Mouse (Mus musculus): ENCODE results near the gene Defb22. TPM values are rescaled to one million over a fixed set of nuclear protein-coding genes. Genes with fewer than 3 reads are reported as not detected.

The Defb22 gene
- polyA plus RNA-seq (2016; fragmentation: Nextera tagmentation; extraction: Ambion mirVana) = not detected in 2 replicates

DNA sequence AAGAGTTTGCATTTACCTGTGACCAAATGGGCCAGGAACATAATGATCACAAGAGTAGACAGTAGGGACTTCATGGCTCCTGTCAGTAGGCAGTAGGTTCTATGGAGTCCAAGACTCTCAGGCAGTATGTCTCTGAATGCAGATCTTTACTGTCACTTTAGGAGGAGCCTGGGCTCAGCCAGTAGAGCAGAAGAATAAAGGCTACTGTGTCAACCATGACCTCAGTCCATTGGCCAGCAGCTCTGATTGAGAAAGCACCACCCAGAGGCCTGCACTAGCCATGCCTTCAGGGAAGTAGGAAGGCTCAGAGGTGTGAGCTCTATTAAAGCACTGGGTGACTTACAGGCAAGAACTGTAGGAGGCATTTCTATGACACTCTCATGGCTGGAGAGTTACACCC lies at the start of gene Defb22:
Defb22 (minus strand) TSS at position 101 of the 400 bp plus-strand sequence.
- H3K4me1 ChIP-seq (replicated peaks) = no peaks in the 10 kb centered on the region
- H3K27me3 ChIP-seq = no peaks in the 10 kb centered on the region
- no peak for ATAC-seq (ENCODE audit: insufficient number of reproducible peaks, insufficient read depth, low FRiP score, low TSS enrichment, low read depth)
- H3K9me3 ChIP-seq = no peaks in the 10 kb centered on the region
- no peak within 1 kb of the TSS for H3K9ac ChIP-seq (replicated peaks)
- no peak within 1 kb of the TSS for H3K4me2 ChIP-seq
- H3K27ac ChIP-seq = no peak within 1 kb of the TSS
- no peaks in the 10 kb centered on the region for H3K36me3 ChIP-seq
- no peak within 1 kb of the TSS for H3K4me3 ChIP-seq (replicated peaks)

DNA sequence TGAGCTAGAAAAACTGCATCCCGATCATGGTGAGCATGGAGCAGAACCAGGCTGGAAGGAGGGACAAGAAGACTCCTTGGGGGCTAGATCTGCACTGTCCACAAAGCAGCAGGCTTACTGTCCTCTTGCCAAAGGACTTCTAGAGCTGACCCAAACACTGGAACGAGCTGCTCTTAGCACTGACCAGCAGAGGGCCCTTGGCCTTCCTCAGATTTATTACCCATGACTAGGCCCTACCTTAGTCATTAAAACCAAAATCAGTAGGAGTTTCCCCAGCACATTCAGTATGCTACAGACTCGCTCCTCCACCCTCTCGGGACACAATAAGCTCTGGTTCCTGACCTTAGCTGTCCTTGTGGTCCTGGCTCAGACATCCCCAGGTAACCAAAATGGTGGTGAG lies 28.0 kb upstream of the Defb22 start, which contains the start of gene Defb28:
Defb28 (plus strand) TSS at position 275 of the 400 bp plus-strand sequence.
- Histone ChIP-seq H3K4me3 (replicated peaks) (no peak within 1 kb of the TSS), H3K27ac (no peak within 1 kb of the TSS), H3K27me3 (no peaks in the 10 kb centered on the region), H3K9ac (replicated peaks) (no peak within 1 kb of the TSS), H3K9me3 (no peaks in the 10 kb centered on the region), H3K4me2 (no peak within 1 kb of the TSS), H3K4me1 (replicated peaks) (no peaks in the 10 kb centered on the region), H3K36me3 (no peaks in the 10 kb centered on the region)
- ATAC-seq (ENCODE audit: insufficient number of reproducible peaks, insufficient read depth, low FRiP score, low TSS enrichment, low read depth) = no peak
- 65% methylated on average over 4 of the region's 4 CpGs for WGBS

DNA sequence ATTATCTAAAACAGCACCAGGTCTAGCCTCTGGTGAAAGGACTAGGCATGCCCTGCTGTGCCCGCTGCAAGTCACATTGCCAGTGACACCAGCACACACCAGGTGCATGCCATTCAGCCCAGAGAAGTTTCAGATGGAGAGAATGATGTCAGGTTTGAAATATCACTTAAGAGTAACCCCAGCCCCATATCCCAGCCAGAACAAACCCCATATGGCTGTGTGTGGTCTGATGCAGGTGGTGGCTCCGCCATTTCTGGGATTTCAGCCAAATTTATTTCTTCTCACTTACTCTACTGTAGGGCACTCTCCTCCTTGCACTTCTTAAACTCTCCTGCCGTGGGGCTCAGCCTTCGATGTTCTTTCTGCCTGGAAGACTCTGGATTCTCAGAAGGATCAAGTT lies 26.1 kb upstream of the Defb22 start:
- no peak overlapping the region for H3K4me3 ChIP-seq (replicated peaks)
- no peak overlapping the region for H3K9ac ChIP-seq (replicated peaks)

DNA sequence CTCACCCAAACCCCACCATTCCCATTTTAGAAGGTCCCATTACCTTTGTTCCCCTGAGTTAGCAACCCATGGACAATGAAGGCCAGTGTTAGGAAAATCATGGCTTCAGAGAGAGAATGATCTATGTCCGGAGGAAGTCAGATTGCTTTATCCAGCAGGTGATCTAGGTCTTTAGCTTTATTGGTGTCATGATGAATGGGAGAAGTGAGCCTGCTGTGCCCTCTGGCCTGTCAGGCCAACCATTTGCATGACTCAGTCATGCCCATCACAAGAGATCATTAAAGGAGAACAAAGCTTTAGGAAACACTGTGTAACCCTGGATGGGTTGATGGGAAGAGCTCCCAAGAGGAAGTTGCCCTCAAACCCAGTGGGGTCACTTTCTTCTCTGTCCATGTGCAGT lies 21.7 kb upstream of the Defb22 start, which contains the start of gene Defb26:
Defb26 (minus strand) TSS at position 101 of the 400 bp plus-strand sequence.
- 88% methylated on average over 1 of the region's 1 CpGs for WGBS
- no peaks in the 10 kb centered on the region for H3K36me3 ChIP-seq
- H3K27me3 ChIP-seq = peaks cover 5% of the 10 kb centered on the region; the same call in 1 of the 2 replicates
- H3K4me3 ChIP-seq (replicated peaks) = no peak within 1 kb of the TSS
- no peaks in the 10 kb centered on the region for H3K9me3 ChIP-seq
- no peak within 1 kb of the TSS for H3K27ac ChIP-seq
- H3K4me1 ChIP-seq (replicated peaks) = no peaks in the 10 kb centered on the region
- H3K4me2 ChIP-seq = no peak within 1 kb of the TSS
- no peak within 1 kb of the TSS for H3K9ac ChIP-seq (replicated peaks)
- ATAC-seq (ENCODE audit: insufficient number of reproducible peaks, insufficient read depth, low FRiP score, low TSS enrichment, low read depth) = no peak

More for the DNA sequence above, 26.1 kb upstream of the Defb22 start:
- Histone ChIP-seq H3K27ac (no peak overlapping the region), H3K9me3 (no peaks in the 10 kb centered on the region), H3K36me3 (no peaks in the 10 kb centered on the region), H3K4me2 (no peak overlapping the region), H3K27me3 (peaks cover 2% of the 10 kb centered on the region; the same call in 1 of the 2 replicates), H3K4me1 (replicated peaks) (no peaks in the 10 kb centered on the region)
- ATAC-seq (ENCODE audit: insufficient number of reproducible peaks, insufficient read depth, low FRiP score, low TSS enrichment, low read depth) = peak; percentile 31; the same call in 1 of the 2 replicates
- WGBS = 67% methylated on average over 4 of the region's 4 CpGs

DNA sequence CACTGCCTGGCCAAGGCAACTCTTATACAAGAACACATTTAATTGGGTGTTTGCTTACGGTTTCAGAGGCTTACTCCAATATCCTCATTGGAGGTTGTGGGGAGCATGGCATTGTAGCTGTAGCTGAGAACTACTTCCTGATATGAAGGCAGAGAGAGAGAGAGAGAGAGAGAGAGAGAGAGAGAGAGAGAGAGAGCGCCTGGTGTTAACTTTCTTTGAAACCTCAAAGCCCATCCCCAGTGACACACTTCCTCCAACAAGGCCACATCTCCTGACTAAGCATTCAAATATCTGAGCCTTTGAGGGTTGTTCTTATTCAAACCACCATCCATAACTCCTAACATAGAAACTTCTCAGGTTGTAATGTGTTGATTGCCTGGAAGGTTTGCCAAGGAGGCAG lies 14.0 kb upstream of the Defb22 start:
- no peak for ATAC-seq (ENCODE audit: insufficient number of reproducible peaks, insufficient read depth, low FRiP score, low TSS enrichment, low read depth)

DNA sequence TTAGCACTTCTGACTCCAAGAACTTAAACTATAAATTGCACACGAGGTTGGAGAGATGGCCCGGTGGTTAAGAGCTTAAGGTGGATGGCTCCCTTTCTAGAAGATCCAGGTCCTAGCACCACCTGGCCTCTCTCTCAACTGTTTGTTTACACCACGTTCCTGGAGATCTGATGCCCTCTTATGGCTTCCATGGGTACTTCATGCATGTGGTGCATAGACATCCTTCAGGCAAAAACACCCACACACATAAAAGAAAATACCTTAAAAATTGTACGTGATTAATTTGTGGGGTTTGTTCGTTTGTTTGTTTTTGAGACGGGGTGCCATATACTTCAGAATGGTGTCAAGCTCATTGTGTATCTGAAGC lies 10.9 kb upstream of the Defb22 start:
- 82% methylated on average over 6 of the region's 6 CpGs for WGBS

More for the DNA sequence above, 14.0 kb upstream of the Defb22 start:
- no peaks in the 10 kb centered on the region for H3K4me1 ChIP-seq (replicated peaks)
- H3K4me3 ChIP-seq (replicated peaks) = no peak overlapping the region
- 0 out of 2 replicates have a peak, but pooled peaks cover 2% of the 10 kb centered on the region for H3K9me3 ChIP-seq
- H3K27me3 ChIP-seq = no peaks in the 10 kb centered on the region
- H3K4me2 ChIP-seq = no peak overlapping the region
- H3K36me3 ChIP-seq = no peaks in the 10 kb centered on the region
- no peak overlapping the region for H3K27ac ChIP-seq
- 84% methylated on average over 2 of the region's 2 CpGs for WGBS
- H3K9ac ChIP-seq (replicated peaks) = no peak overlapping the region

DNA sequence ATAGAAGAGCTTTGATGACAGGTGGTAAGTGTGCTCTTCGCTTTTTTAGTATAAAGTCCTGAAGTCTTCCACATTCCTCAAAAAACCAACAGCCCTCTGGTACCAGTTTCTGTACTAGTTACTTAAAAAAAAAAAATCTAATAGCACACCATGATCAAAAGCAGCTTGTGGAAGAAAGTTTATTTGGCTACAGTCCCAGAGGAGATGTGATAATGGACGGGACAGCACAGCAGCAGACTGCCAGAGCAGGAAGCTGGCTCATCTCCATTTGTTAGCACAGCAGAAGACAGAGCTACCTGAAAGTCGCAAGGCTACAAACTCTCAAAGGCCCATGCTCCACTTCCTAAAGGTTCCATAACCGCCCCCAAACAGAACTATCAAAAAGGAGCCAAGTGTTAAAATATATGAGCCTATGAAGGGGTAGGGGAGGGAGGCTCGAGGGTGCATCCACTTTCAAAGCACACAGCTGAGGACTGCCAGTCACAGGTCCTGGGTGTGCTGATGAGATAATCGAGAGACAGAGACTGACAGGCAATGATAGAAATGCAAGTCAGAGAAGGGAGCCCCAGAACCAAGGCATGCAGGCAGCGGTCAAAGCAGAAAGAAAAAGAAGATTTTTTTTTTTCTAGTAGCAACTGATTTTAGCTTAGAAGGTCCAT lies 10.4 kb upstream of the Defb22 start:
- WGBS = 81% methylated on average over 7 of the region's 7 CpGs
- Histone ChIP-seq H3K27ac (no peak overlapping the region), H3K36me3 (no peaks in the 10 kb centered on the region), H3K27me3 (no peaks in the 10 kb centered on the region), H3K9ac (replicated peaks) (no peak overlapping the region), H3K4me1 (replicated peaks) (no peaks in the 10 kb centered on the region), H3K9me3 (0 out of 2 replicates have a peak, but pooled peaks cover 2% of the 10 kb centered on the region), H3K4me3 (replicated peaks) (no peak overlapping the region), H3K4me2 (no peak overlapping the region)
- ATAC-seq (ENCODE audit: insufficient number of reproducible peaks, insufficient read depth, low FRiP score, low TSS enrichment, low read depth) = no peak

More for the DNA sequence above, 10.9 kb upstream of the Defb22 start:
- H3K4me2 ChIP-seq = no peak overlapping the region
- ATAC-seq (ENCODE audit: insufficient number of reproducible peaks, insufficient read depth, low FRiP score, low TSS enrichment, low read depth) = no peak
- 0 out of 2 replicates have a peak, but pooled peaks cover 2% of the 10 kb centered on the region for H3K9me3 ChIP-seq
- H3K9ac ChIP-seq (replicated peaks) = no peak overlapping the region
- H3K27me3 ChIP-seq = no peaks in the 10 kb centered on the region
- H3K4me1 ChIP-seq (replicated peaks) = no peaks in the 10 kb centered on the region
- H3K4me3 ChIP-seq (replicated peaks) = no peak overlapping the region
- no peaks in the 10 kb centered on the region for H3K36me3 ChIP-seq
- no peak overlapping the region for H3K27ac ChIP-seq

DNA sequence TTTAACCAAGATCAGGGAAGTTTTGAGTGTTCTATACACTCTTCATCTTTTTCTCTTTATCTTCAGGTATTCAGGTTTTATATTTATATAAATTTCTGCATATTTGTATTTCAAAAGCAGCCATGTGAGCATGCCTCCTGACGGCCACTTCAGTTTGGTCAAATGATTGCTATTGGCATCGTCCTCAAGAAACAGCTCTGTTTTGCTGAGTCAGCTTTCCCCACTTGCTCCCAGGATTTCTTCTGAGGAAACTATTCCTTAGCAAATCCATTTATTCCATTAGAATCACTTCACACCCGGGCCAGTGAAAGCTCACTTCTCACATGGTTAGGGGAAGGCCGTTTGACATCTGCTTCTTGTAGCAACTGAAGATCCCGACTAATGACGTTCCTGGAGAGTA lies 8.1 kb upstream of the Defb22 start:
- Histone ChIP-seq H3K36me3 (no peaks in the 10 kb centered on the region), H3K4me2 (no peak overlapping the region), H3K27ac (no peak overlapping the region), H3K27me3 (no peaks in the 10 kb centered on the region), H3K9ac (replicated peaks) (no peak overlapping the region), H3K4me1 (replicated peaks) (no peaks in the 10 kb centered on the region), H3K9me3 (0 out of 2 replicates have a peak, but pooled peaks cover 2% of the 10 kb centered on the region), H3K4me3 (replicated peaks) (no peak overlapping the region)
- WGBS = 68% methylated on average over 6 of the region's 6 CpGs
- no peak for ATAC-seq (ENCODE audit: insufficient number of reproducible peaks, insufficient read depth, low FRiP score, low TSS enrichment, low read depth)

DNA sequence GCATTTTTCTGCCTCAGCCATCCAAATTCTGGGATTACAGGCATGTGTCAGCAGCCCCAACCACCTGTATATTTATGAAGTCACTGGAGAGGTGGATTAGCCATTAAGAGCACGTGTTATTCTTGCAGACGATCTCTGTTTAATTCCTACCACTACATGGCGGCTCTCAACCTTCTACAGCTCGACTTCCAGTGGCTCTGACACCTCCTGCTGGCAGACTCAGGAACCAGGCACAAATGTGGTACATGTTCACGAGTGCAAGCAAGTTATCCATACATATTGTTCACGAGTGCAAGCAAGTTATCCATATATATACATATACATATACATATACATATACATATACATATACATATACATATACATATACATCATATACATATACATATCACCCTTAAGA lies 3.2 kb upstream of the Defb22 start:
- Histone ChIP-seq H3K9ac (replicated peaks) (no peak overlapping the region), H3K9me3 (no peaks in the 10 kb centered on the region), H3K36me3 (no peaks in the 10 kb centered on the region), H3K27me3 (no peaks in the 10 kb centered on the region), H3K4me1 (replicated peaks) (no peaks in the 10 kb centered on the region), H3K4me3 (replicated peaks) (no peak overlapping the region), H3K27ac (no peak overlapping the region), H3K4me2 (no peak overlapping the region)
- 71% methylated on average over 6 of the region's 6 CpGs for WGBS
- ATAC-seq (ENCODE audit: insufficient number of reproducible peaks, insufficient read depth, low FRiP score, low TSS enrichment, low read depth) = no peak

DNA sequence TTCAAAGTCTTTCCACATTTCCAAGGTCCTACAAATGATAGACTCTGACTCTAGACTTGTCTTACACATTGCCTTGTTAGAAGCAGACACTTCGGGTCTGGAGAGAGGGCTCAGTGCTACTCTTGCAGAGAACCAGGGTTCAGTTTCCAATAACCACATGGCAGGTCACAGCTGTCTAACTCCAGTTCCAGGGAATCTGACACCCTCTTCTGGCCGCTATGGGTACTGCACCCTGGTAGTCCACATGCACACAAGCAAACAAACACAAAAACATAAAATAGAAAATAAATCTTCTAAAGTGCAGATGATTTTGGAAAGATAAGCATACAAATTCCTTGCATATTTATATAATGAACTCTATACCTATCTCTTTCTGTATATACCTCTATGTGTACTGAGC lies 2.9 kb downstream of the Defb22 start:
- H3K4me3 ChIP-seq (replicated peaks) = no peak overlapping the region
- H3K4me1 ChIP-seq (replicated peaks) = no peaks in the 10 kb centered on the region
- no peak for ATAC-seq (ENCODE audit: insufficient number of reproducible peaks, insufficient read depth, low FRiP score, low TSS enrichment, low read depth)
- no peaks in the 10 kb centered on the region for H3K27me3 ChIP-seq
- no peak overlapping the region for H3K9ac ChIP-seq (replicated peaks)
- H3K9me3 ChIP-seq = no peaks in the 10 kb centered on the region
- 74% methylated on average over 2 of the region's 2 CpGs for WGBS
- no peak overlapping the region for H3K27ac ChIP-seq
- H3K4me2 ChIP-seq = no peak overlapping the region
- no peaks in the 10 kb centered on the region for H3K36me3 ChIP-seq

DNA sequence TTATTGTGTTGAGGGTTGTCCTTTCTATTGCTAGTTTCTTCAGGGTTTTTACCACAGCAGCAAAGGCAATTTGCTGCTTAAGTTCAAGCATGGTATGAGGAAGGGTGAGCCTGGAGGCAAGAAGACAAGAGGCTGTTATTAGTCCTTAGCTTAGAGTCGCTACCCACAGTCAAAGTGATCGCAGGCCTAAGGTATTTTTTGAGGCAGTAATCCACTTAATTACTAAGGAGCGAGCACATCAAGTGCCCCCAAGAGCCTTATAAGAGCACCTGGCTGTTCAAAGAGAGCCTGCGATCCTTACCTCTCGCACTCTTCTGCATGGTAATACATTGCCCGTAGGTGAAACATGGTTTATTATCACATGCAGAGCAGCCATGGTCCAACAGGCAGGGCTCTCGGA lies 8.2 kb downstream of the Defb22 start:
- H3K4me3 ChIP-seq (replicated peaks) = no peak overlapping the region
- no peak overlapping the region for H3K9ac ChIP-seq (replicated peaks)
- H3K4me2 ChIP-seq = no peak overlapping the region
- H3K9me3 ChIP-seq = no peaks in the 10 kb centered on the region
- no peaks in the 10 kb centered on the region for H3K27me3 ChIP-seq
- H3K36me3 ChIP-seq = no peaks in the 10 kb centered on the region
- no peaks in the 10 kb centered on the region for H3K4me1 ChIP-seq (replicated peaks)
- no peak for ATAC-seq (ENCODE audit: insufficient number of reproducible peaks, insufficient read depth, low FRiP score, low TSS enrichment, low read depth)
- no peak overlapping the region for H3K27ac ChIP-seq
- WGBS = 81% methylated on average over 7 of the region's 7 CpGs

DNA sequence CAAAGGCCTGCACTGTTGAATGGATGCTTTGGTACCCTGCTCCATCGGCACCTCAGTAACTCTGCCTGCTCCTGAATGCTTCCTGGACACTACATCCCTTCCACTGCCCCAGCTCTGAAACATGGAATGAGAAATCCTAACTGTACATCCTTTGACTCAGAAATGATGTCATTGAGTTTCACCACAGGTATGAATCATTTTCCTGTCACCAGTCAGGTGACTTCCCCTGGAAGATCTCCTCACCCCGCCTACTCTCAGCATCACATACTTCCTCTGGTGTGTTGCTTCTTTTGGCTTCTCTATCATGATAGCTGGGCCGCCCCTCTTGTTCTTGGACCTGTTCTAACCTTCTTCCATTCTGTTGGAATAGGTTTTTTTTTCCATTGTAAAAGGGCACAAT lies 9.1 kb downstream of the Defb22 start:
- no peaks in the 10 kb centered on the region for H3K36me3 ChIP-seq
- H3K27ac ChIP-seq = no peak overlapping the region
- H3K4me3 ChIP-seq (replicated peaks) = no peak overlapping the region
- 87% methylated on average over 3 of the region's 3 CpGs for WGBS
- no peak overlapping the region for H3K4me2 ChIP-seq
- H3K9me3 ChIP-seq = no peaks in the 10 kb centered on the region
- no peaks in the 10 kb centered on the region for H3K27me3 ChIP-seq
- no peak for ATAC-seq (ENCODE audit: insufficient number of reproducible peaks, insufficient read depth, low FRiP score, low TSS enrichment, low read depth)
- no peak overlapping the region for H3K9ac ChIP-seq (replicated peaks)
- H3K4me1 ChIP-seq (replicated peaks) = no peaks in the 10 kb centered on the region
